Mouse (Mus musculus): Measurements from ENCODE around the gene Bcor.

DNA sequence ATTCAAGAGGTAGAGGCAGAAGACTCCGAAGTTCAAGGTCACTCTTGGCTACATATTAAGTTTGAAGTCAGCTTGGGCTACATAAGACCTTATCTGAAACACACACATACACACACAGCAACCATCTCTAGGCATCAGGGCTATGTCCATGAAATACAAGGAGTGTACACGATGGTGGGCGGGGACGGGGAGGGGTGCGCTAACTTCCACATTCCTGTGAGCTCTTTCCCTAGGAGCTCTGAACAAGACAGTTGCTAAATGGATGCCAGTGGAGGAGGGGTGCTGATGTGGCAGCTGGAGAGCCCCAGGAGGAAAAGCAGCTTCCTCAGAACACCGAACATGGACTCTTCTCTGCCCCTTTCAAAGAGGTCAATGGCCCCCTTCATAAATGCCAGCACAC is 49.6 kb downstream of the Bcor start:
- TF ChIP-seq POLR2A (IDR thresholded peaks at IDR 0.05; ENCODE audit: insufficient read length, low read depth) (no peak), POLR2AphosphoS2 (IDR thresholded peaks at IDR 0.05; ENCODE audit: insufficient read length, low read depth) (no peak), E2F4 (IDR thresholded peaks at IDR 0.05; ENCODE audit: insufficient read depth) (no peak), REST (IDR thresholded peaks at IDR 0.05; ENCODE audit: insufficient read depth, insufficient read length) (no peak), USF1 (IDR thresholded peaks at IDR 0.05; ENCODE audit: low read depth) (no peak), MYOG (IDR thresholded peaks at IDR 0.05; ENCODE audit: control insufficient read depth in 1 of 3, insufficient read depth in 1 of 3, insufficient read length in 2 of 3, low read depth in 2 of 3) (no peak), TCF3 (IDR thresholded peaks at IDR 0.05; ENCODE audit: insufficient read length, low read depth) (no peak), CEBPB (IDR thresholded peaks at IDR 0.05; ENCODE audit: insufficient read depth, poor library complexity, severe bottlenecking) (no peak), MYOD1 (IDR thresholded peaks at IDR 0.05; ENCODE audit: control insufficient read depth in 1 of 3, insufficient read length in 2 of 3, low read depth in 2 of 3) (no peak), TCF12 (IDR thresholded peaks at IDR 0.05; ENCODE audit: insufficient read depth, poor library complexity, severe bottlenecking) (no peak), SRF (IDR thresholded peaks at IDR 0.05; ENCODE audit: control insufficient read depth, insufficient read length, low read depth) (no peak), MAX (IDR thresholded peaks at IDR 0.05; ENCODE audit: low read depth) (no peak)

Measured in myocyte (in vitro differentiated cells).